Mouse (Mus musculus) spleen, postnatal 14 days (tissue): ENCODE results near the gene Mga.
A peak's percentile ranks its signal among the peaks of the same experiment; 100 is the strongest.

ENCODE experiments used
- DNase-seq, 2 experiments: peaks; one replicate each; pipeline ENCODE4 v3.0.0; 2021 to 2022; ENCODE audit warnings: low spot score in 2 of 2

Mga gene

GRCm38 (mm10) chr2:119987441-119987840, 90.4 kb downstream of the Mga start:
- no peak for DNase-seq

DNA sequence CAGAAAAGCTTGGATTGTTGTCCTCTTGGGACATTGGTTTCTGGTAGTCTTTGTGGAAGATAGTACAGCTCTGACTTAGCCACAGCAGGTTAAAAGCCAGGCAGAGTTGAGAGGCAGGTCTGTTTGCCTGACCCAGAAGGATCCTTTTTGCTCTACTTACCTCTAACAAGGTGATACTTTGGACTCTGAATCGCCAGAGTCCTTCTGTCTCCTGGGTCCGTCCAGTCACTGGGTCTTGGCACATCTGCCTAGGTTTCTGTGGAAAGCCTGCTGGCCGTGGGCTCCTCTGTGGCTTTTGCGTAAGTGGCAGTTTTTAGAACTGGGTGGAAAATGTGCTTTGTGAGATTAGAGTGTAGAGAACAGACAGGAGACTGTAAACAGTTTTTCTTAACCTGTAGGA, 91.9 kb downstream of the Mga start:
- DNase-seq = no peak

- DNase-seq = no peak
Measured at GRCm38 (mm10) chr2:119990881-119991280, 93.9 kb downstream of the Mga start.

- DNase-seq = no peak
Measured at GRCm38 (mm10) chr2:119992349-119992748, 95.3 kb downstream of the Mga start.

DNA sequence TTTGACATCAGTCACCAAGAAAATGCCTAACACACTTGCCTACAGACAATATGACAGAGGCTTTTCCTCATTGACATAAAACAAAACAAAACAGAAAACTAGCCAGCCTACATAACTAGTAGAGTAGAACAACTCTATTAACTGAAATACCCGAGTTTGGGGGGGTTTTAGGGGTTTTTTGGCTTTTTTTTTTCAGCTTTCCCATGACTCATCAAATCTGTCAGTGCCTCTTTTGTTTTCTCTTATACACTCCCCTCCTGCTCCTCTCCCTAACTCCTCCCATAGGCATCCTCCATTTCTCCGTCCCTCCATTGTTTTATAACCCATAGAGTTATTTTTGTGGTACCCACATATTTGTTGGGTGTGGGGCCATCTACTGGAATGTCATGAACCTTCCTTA, 96.5 kb downstream of the Mga start:
- DNase-seq = no peak

DNA sequence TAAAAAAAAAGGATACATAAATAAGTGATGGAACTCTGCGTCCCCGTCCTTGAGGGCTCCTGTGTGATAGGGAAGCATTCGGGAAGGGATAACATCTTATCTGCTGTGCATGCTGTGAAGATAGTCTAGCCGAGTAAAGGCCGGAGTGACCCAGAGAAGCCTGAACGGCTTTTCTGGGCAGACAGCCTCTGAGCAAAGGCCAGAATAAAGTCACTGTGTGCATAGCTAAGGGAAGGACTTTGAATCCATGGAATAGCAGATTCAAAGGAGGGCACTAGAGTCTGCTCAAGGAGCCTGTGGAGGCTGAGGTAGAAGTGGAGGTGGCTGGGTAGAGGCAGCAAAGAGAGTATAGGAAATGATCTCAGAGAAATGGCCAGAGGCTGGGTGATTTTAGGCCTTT, 97.8 kb downstream of the Mga start:
- DNase-seq = no peak

GRCm38 (mm10) chr2:119995391-119996281, 98.6 kb downstream of the Mga start:
- DNase-seq = no peak

DNA sequence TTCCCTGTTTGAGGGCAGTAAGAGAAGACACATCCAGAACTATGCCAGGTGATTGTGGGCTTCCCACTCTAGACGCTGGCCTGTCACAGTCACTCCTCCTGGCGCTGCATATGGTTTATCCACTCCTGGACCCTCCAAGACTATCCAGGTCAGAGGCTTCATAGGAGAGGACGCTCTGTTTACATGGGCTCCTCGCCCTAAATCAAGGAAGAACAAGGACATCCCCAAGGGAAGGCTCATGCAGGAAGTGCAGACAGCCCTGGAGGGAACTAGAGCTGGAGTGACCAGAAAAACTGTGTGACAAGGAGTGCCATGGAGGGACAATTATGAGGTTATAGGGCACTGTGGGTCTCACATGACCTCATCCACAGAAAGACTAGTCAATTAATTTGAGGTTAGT, 100.3 kb downstream of the Mga start:
- DNase-seq = no peak

DNA sequence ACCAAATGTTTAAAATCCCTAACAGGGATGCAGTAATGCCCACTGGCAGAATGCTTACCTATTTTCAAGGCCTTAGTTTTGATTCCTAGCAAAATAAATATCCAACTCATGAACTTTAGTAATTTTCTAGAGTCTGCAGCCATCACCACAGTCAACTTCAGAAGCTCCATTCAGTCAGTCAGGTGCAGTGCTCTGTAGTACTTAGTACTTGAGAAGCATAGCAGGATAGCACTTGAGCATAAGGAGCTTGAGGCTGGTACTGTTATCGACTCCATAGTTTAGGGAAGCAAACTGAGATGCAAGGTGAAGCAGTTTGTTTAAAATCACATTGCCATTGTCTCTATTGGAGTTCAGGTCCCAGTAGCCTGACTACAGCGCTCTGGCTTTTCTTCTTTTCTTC, 102.7 kb downstream of the Mga start:
- DNase-seq = no peak

- DNase-seq = no peak
Measured at GRCm38 (mm10) chr2:120000882-120001584, 104.0 kb downstream of the Mga start.

GRCm38 (mm10) chr2:120001956-120002355, 104.9 kb downstream of the Mga start:
- no peak for DNase-seq

- no peak for DNase-seq
Measured at GRCm38 (mm10) chr2:120003970-120004369, 106.9 kb downstream of the Mga start.

- DNase-seq = no peak
Measured at GRCm38 (mm10) chr2:120006696-120007095, 109.7 kb downstream of the Mga start.

GRCm38 (mm10) chr2:120007680-120008210, 110.7 kb downstream of the Mga start:
- DNase-seq = no peak

- DNase-seq = no peak
Measured at GRCm38 (mm10) chr2:120008672-120009071, 111.6 kb downstream of the Mga start.

GRCm38 (mm10) chr2:120011462-120012200, 114.6 kb downstream of the Mga start:
- DNase-seq = peak in 1 of 2 experiments; percentile 33

- DNase-seq = no peak
Measured at GRCm38 (mm10) chr2:120012924-120013323, 115.9 kb downstream of the Mga start.

DNA sequence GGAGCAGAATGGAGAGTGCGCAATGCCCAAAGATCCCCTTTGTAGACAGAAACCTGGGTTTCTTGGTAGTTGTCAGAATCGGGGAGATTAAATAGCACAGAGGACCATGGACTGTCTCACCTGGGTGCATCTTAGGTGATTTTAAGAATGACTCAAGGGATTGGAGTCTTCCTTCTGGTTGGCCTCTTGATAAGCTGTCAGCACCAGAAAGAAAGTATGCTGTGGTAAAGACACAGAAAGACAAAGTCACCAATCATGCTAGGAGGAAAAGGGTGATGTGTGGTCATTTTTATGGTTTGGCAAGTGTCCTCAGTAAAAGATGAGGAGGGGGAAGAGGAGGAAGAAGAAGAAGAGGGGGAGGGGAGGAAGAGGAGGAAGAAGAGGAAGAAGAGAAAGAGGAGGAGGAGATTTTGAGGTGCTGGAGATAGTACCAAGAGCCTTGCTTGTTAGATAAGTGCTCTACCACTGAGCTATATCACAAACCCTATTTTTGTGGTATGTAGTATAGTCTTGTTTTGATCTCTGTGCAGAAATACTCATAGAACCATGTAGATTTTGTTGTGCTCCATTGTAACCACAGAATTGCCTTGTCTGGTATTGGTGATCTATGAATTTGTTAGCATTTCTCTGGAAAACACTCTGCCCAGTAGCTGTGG, 116.9 kb downstream of the Mga start:
- no peak for DNase-seq

DNA sequence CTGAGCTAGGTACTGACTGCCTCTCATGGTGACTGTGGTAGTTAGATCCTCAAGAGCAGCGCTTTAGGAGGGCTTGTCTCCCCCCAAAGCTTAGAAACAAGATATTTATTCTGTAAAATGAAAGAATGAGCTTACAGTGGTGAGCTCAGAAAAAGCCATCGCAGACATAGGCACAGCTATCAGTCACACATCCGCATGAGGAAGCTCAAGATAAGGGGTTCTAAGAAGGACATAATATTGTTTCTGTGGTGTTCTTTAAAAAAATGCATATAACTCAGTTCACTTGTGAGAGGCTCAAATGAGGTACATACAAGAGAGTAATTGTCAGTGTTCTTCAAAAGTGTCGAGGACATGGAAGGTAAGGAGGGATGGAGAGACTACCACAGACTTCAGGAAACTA, 118.9 kb downstream of the Mga start:
- DNase-seq = no peak

- DNase-seq = no peak
Measured at GRCm38 (mm10) chr2:120017599-120017998, 120.6 kb downstream of the Mga start.
